Mouse (Mus musculus): ENCODE results near the gene Gpr1. TPM values are rescaled to one million over a fixed set of nuclear protein-coding genes. Genes with fewer than 3 reads are reported as not detected.

Gpr1 gene
- not detected for polyA plus RNA-seq (2015; fragmentation: Illumina TruSeq; extraction: RNeasy Lipid Tissue Mini Kit (QIAGEN cat#74804); ENCODE audit: insufficient read depth, low replicate concordance)

DNA sequence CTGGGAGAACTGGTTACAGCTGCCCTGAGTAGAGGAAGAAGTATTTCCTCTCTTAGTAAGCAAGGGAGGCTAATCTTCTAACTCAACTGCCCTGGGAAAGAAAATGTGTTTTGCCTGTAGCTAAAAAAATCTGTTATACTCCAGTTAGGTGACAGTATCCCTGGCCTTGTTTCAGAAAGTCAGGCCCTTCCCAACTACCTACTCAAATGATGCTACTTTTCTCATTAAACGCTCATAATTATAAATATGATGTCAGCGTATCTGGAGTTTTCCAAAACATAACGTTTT, at the start of gene Gpr1:
TSS of gene Gpr1 (minus strand) at position 273 of the 288 bp plus-strand sequence.

DNA sequence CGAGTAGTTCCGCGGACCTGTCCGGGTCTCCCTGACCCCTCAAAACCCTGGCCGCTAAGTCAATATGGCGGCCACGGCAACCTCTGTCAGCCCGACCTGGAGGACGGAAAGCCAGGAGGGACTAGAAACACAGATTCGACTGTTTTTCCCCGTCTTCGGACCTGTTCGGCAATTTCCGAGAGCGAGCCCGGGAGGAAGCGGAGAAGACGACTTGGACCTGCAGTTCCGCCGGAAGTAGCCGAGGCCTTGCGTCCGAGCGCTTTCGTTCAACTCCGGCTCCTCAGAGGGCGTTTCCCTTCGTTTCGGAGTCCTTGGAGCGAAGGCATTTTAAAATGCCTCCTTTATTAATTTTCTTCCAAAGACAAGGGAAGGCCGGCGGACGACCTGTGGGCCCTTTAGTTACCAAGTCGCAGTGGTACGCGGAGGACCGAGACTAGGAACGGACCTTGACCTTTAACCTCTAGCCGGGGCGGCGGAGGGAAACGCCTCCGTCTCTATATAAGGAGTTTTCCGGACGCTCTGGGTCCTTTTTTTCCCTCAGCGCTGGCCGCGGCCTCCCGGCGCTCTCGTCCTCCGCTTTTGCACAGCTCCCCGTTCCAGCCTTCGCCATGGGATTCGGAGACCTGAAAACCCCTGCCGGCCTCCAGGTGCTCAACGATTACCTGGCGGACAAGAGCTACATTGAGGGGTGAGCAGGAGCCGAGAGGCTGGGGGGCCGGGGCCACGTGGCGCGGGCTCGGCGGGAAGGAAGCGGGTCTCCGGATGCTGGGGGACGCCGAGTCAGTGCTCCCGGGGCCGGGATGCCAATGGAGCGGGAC, 37.5 kb downstream of the Gpr1 start, which contains the start of the genes Eef1b2 and Ndufs1:
TSS of gene Eef1b2 (plus strand) at position 222 of the 818 bp plus-strand sequence.
TSS of gene Ndufs1 (minus strand) at position 230 of the 818 bp plus-strand sequence.

Other genes starting within 250 kb of the Gpr1 start
- 31.2 TPM for gene Ino80d, start 99.9 kb downstream of the Gpr1 start, polyA plus RNA-seq (2015; fragmentation: Illumina TruSeq; extraction: RNeasy Lipid Tissue Mini Kit (QIAGEN cat#74804); ENCODE audit: insufficient read depth, low replicate concordance)
- 2,435 TPM for gene Eef1b2, start 37.7 kb downstream of the Gpr1 start, polyA plus RNA-seq (2015; fragmentation: Illumina TruSeq; extraction: RNeasy Lipid Tissue Mini Kit (QIAGEN cat#74804); ENCODE audit: insufficient read depth, low replicate concordance)
- gene Ndufs1, start 37.7 kb downstream of the Gpr1 start, polyA plus RNA-seq (2015; fragmentation: Illumina TruSeq; extraction: RNeasy Lipid Tissue Mini Kit (QIAGEN cat#74804); ENCODE audit: insufficient read depth, low replicate concordance): 104 TPM
- gene Zdbf2, start 58.7 kb upstream of the Gpr1 start, polyA plus RNA-seq (2015; fragmentation: Illumina TruSeq; extraction: RNeasy Lipid Tissue Mini Kit (QIAGEN cat#74804); ENCODE audit: insufficient read depth, low replicate concordance): 0.08 TPM
- 70.4 TPM for gene Adam23, start 231.3 kb upstream of the Gpr1 start, polyA plus RNA-seq (2015; fragmentation: Illumina TruSeq; extraction: RNeasy Lipid Tissue Mini Kit (QIAGEN cat#74804); ENCODE audit: insufficient read depth, low replicate concordance)